Mouse (Mus musculus): ENCODE data around the gene Slfn8. TPM values are rescaled to one million over a fixed set of nuclear protein-coding genes. Genes with fewer than 3 reads are reported as not detected.
A peak's percentile ranks its signal among the peaks of the same experiment; 100 is the strongest.
"Not testable (repeated sequence)": the region's sequence is repeated elsewhere in the genome, so short reads cannot be mapped to it uniquely, and the experiment has no call there.

The Slfn8 gene
- polyA plus RNA-seq, 1 experiment from 2014 or later: 0.26 TPM

GRCm38 (mm10) chr11:82990612-82991385 lies 29.8 kb downstream of the Slfn8 start:
- H3K27ac ChIP-seq: not testable (repeated sequence)

GRCm38 (mm10) chr11:82989357-82989756 lies 31.3 kb downstream of the Slfn8 start:
- Histone ChIP-seq H3K4me1 (replicated peaks) (peaks cover 19% of the 10 kb centered on the region), H3K36me3 (peaks cover 16% of the 10 kb centered on the region), H3K27ac (no peak overlapping the region), H3K4me2 (peak overlapping the region; percentile 81), H3K9me3 (no peaks in the 10 kb centered on the region), H3K9ac (replicated peaks) (no peak overlapping the region), H3K4me3 (replicated peaks) (peak overlapping the region; percentile 46), H3K27me3 (no peaks in the 10 kb centered on the region)
- no peak for ATAC-seq (ENCODE audit: insufficient number of reproducible peaks, insufficient read depth, low FRiP score, low TSS enrichment, low read depth)
- 22% methylated on average over 12 of the region's 12 CpGs for WGBS

More at GRCm38 (mm10) chr11:82990612-82991385, 29.8 kb downstream of the Slfn8 start:
- peaks cover 19% of the 10 kb centered on the region for H3K4me1 ChIP-seq (replicated peaks)
- peak overlapping the region; percentile 46 for H3K4me3 ChIP-seq (replicated peaks)
- H3K9me3 ChIP-seq, H3K27me3 ChIP-seq, H3K36me3 ChIP-seq: not testable (repeated sequence)
- peak; percentile 42; the same call in 1 of the 2 replicates for ATAC-seq (ENCODE audit: insufficient number of reproducible peaks, insufficient read depth, low FRiP score, low TSS enrichment, low read depth)
- WGBS: 11% methylated on average over 19 of the region's 19 CpGs
- H3K4me2 ChIP-seq: peak overlapping the region; percentile 81
- H3K9ac ChIP-seq (replicated peaks): peak overlapping the region; percentile 58

GRCm38 (mm10) chr11:82987621-82988020 lies 33.0 kb downstream of the Slfn8 start:
- no peak overlapping the region for H3K4me3 ChIP-seq (replicated peaks)
- WGBS: 90% methylated on average over 6 of the region's 6 CpGs
- H3K9ac ChIP-seq (replicated peaks): no peak overlapping the region
- H3K4me1 ChIP-seq (replicated peaks): peaks cover 19% of the 10 kb centered on the region
- H3K4me2 ChIP-seq: no peak overlapping the region
- no peak for ATAC-seq (ENCODE audit: insufficient number of reproducible peaks, insufficient read depth, low FRiP score, low TSS enrichment, low read depth)
- H3K9me3 ChIP-seq: no peaks in the 10 kb centered on the region
- H3K27ac ChIP-seq: no peak overlapping the region
- no peaks in the 10 kb centered on the region for H3K27me3 ChIP-seq
- peaks cover 20% of the 10 kb centered on the region for H3K36me3 ChIP-seq

- Histone ChIP-seq H3K9ac (replicated peaks) (no peak overlapping the region), H3K4me1 (replicated peaks) (no peaks in the 10 kb centered on the region), H3K27ac (no peak overlapping the region), H3K9me3 (no peaks in the 10 kb centered on the region), H3K27me3 (no peaks in the 10 kb centered on the region), H3K4me2 (no peak overlapping the region), H3K4me3 (replicated peaks) (no peak overlapping the region), H3K36me3 (peaks cover 45% of the 10 kb centered on the region)
- 85% methylated on average over 17 of the region's 17 CpGs for WGBS
- ATAC-seq (ENCODE audit: insufficient number of reproducible peaks, insufficient read depth, low FRiP score, low TSS enrichment, low read depth): no peak
These were observed 37.4 kb downstream of the Slfn8 start for GRCm38 (mm10) chr11:82983193-82983592.

GRCm38 (mm10) chr11:82982409-82982808 lies 38.2 kb downstream of the Slfn8 start:
- not testable (repeated sequence) for H3K4me2 ChIP-seq; H3K27ac ChIP-seq; H3K4me3 ChIP-seq (replicated peaks); H3K9ac ChIP-seq (replicated peaks); H3K4me1 ChIP-seq (replicated peaks); ATAC-seq (ENCODE audit: insufficient number of reproducible peaks, insufficient read depth, low FRiP score, low TSS enrichment, low read depth); H3K27me3 ChIP-seq; H3K9me3 ChIP-seq
- WGBS: 87% methylated on average over 2 of the region's 2 CpGs
- H3K36me3 ChIP-seq: peaks cover 45% of the 10 kb centered on the region

GRCm38 (mm10) chr11:82973916-82974315 lies 46.7 kb downstream of the Slfn8 start:
- H3K4me1 ChIP-seq (replicated peaks): peaks cover 26% of the 10 kb centered on the region
- WGBS: 29% methylated on average over 5 of the region's 5 CpGs

GRCm38 (mm10) chr11:82971590-82971974 lies 49.0 kb downstream of the Slfn8 start:
- WGBS: 64% methylated on average over 9 of the region's 11 CpGs
- H3K4me3 ChIP-seq (replicated peaks): peak overlapping the region; percentile 25; the same call in 1 of the 2 replicates
- no peak for ATAC-seq (ENCODE audit: insufficient number of reproducible peaks, insufficient read depth, low FRiP score, low TSS enrichment, low read depth)

More at GRCm38 (mm10) chr11:82973916-82974315, 46.7 kb downstream of the Slfn8 start:
- Histone ChIP-seq H3K4me3 (replicated peaks) (no peak overlapping the region), H3K9me3 (no peaks in the 10 kb centered on the region), H3K27ac (no peak overlapping the region), H3K36me3 (no peaks in the 10 kb centered on the region), H3K9ac (replicated peaks) (no peak overlapping the region), H3K27me3 (peaks cover 5% of the 10 kb centered on the region; the same call in 1 of the 2 replicates), H3K4me2 (no peak overlapping the region)
- no peak for ATAC-seq (ENCODE audit: insufficient number of reproducible peaks, insufficient read depth, low FRiP score, low TSS enrichment, low read depth)

GRCm38 (mm10) chr11:82970712-82971589 lies 49.7 kb downstream of the Slfn8 start:
- Histone ChIP-seq H3K4me1 (replicated peaks) (peaks cover 23% of the 10 kb centered on the region), H3K9me3 (no peaks in the 10 kb centered on the region), H3K4me2 (peak overlapping the region; percentile 52), H3K36me3 (no peaks in the 10 kb centered on the region), H3K9ac (replicated peaks) (peak overlapping the region; percentile 47; the same call in 1 of the 2 replicates), H3K4me3 (replicated peaks) (peak overlapping the region; percentile 25), H3K27me3 (peaks cover 5% of the 10 kb centered on the region; the same call in 1 of the 2 replicates), H3K27ac (no peak overlapping the region)
- no peak for ATAC-seq (ENCODE audit: insufficient number of reproducible peaks, insufficient read depth, low FRiP score, low TSS enrichment, low read depth)
- 12% methylated on average over 31 of the region's 31 CpGs for WGBS

More at GRCm38 (mm10) chr11:82971590-82971974, 49.0 kb downstream of the Slfn8 start:
- H3K9ac ChIP-seq (replicated peaks): no peak overlapping the region
- no peak overlapping the region for H3K27ac ChIP-seq
- peak overlapping the region; percentile 52 for H3K4me2 ChIP-seq
- H3K9me3 ChIP-seq: no peaks in the 10 kb centered on the region
- peaks cover 26% of the 10 kb centered on the region for H3K4me1 ChIP-seq (replicated peaks)
- H3K36me3 ChIP-seq: no peaks in the 10 kb centered on the region
- H3K27me3 ChIP-seq: peaks cover 5% of the 10 kb centered on the region; the same call in 1 of the 2 replicates

- Histone ChIP-seq H3K9ac (replicated peaks) (no peak overlapping the region), H3K36me3 (no peaks in the 10 kb centered on the region), H3K4me1 (replicated peaks) (no peaks in the 10 kb centered on the region), H3K4me3 (replicated peaks) (no peak overlapping the region), H3K4me2 (no peak overlapping the region), H3K27me3 (0 out of 2 replicates have a peak, but pooled peaks cover 8% of the 10 kb centered on the region), H3K27ac (no peak overlapping the region), H3K9me3 (no peaks in the 10 kb centered on the region)
- ATAC-seq (ENCODE audit: insufficient number of reproducible peaks, insufficient read depth, low FRiP score, low TSS enrichment, low read depth): no peak
- WGBS: 83% methylated on average over 8 of the region's 8 CpGs
These were observed 58.4 kb downstream of the Slfn8 start for GRCm38 (mm10) chr11:82962215-82962614.

GRCm38 (mm10) chr11:82961743-82962142 lies 58.9 kb downstream of the Slfn8 start:
- 0 out of 2 replicates have a peak, but pooled peaks cover 8% of the 10 kb centered on the region for H3K27me3 ChIP-seq
- H3K27ac ChIP-seq: no peak overlapping the region
- H3K4me2 ChIP-seq: no peak overlapping the region
- H3K4me3 ChIP-seq (replicated peaks): no peak overlapping the region
- H3K9ac ChIP-seq (replicated peaks): no peak overlapping the region
- WGBS: 63% methylated on average over 2 of the region's 2 CpGs
- no peaks in the 10 kb centered on the region for H3K4me1 ChIP-seq (replicated peaks)
- ATAC-seq (ENCODE audit: insufficient number of reproducible peaks, insufficient read depth, low FRiP score, low TSS enrichment, low read depth): no peak
- H3K36me3 ChIP-seq: no peaks in the 10 kb centered on the region
- H3K9me3 ChIP-seq: no peaks in the 10 kb centered on the region

- Histone ChIP-seq H3K27me3 (peaks cover 16% of the 10 kb centered on the region), H3K36me3 (no peaks in the 10 kb centered on the region), H3K4me3 (replicated peaks) (no peak overlapping the region), H3K4me1 (replicated peaks) (no peaks in the 10 kb centered on the region), H3K9me3 (no peaks in the 10 kb centered on the region), H3K27ac (no peak overlapping the region), H3K4me2 (no peak overlapping the region), H3K9ac (replicated peaks) (no peak overlapping the region)
- ATAC-seq (ENCODE audit: insufficient number of reproducible peaks, insufficient read depth, low FRiP score, low TSS enrichment, low read depth): no peak
- 22% methylated on average over 4 of the region's 4 CpGs for WGBS
These were observed 61.0 kb downstream of the Slfn8 start for GRCm38 (mm10) chr11:82959613-82960012.

All from limb, embryonic 12.5 days (tissue).